Mouse (Mus musculus): ENCODE data around the gene Krt84.

Gene Krt84

GRCm38 (mm10) chr15:101495266-101495665 is 37.4 kb downstream of the Krt84 start:
- no peak for DNase-seq (ENCODE audit: low spot score in 2 of 2)

DNA sequence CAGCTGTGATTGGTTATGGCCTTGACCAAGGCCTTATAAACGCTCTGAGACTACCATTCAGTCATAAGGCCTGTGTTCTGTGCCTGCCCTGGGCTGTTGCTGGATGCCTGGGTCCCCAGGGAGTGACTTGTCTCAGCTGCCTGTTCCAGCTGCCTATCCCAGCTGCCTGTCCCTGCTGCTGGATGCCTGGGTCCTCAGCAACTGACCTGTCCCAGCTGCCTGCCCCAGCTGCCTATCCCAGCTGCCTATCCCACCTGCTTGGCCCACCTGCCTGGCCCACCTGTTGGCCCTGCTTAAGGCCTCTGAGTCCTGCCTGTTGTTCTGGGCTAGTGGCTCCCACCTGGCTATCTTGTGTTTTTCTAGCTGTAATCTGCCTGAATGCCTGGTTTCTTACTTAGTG is 38.4 kb downstream of the Krt84 start:
- DNase-seq (ENCODE audit: low spot score in 2 of 2), result no peak

DNA sequence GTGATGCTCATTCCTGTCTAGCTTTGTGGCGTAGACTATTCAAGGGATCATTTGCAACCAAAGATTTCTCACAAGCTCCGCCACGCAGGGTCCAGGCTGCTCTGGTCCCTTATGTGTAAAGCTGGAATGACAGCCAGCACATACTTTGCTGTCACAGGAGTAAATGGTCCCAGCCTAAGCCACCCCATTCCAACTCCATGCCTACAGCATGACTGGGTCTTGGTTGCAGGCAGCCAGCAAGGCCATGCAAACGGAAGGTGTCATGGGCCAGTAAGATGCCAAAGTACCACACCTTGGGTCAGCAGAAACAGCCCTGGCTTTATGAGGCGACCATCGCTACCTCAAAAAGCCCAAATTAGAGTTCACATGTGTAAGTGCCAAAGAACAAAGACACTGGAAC is 38.9 kb downstream of the Krt84 start:
- DNase-seq (ENCODE audit: low spot score in 2 of 2), result no peak

GRCm38 (mm10) chr15:101492718-101493117 is 39.9 kb downstream of the Krt84 start:
- DNase-seq (ENCODE audit: low spot score in 2 of 2), result no peak

DNA sequence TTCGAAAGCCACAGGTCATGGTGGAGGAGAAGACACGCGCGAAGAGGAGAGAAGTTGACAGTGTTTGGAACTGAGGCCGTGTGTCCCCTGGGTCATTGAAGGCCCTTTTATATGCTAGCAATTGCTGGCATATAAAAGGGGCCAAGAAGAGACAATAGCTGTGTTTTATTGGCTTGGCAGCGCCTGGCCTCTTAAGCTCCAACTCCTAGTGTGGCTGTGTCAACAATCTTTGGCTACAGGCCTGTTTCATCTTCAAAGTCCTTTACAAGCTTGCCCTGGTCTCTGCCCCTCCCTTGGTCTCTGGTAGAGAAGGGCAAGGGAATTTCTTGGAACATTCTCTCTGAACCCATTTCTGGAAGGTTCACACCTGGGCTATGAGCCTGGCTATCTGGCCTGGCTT is 41.2 kb downstream of the Krt84 start, which contains the start of gene Krt83:
TSS of gene Krt83 (minus strand) at position 82 of the 400 bp plus-strand sequence.
- no peak for DNase-seq (ENCODE audit: low spot score in 2 of 2)

GRCm38 (mm10) chr15:101485911-101486635 is 46.5 kb downstream of the Krt84 start:
- DNase-seq (ENCODE audit: low spot score in 2 of 2), result peak; percentile 38 to 50

DNA sequence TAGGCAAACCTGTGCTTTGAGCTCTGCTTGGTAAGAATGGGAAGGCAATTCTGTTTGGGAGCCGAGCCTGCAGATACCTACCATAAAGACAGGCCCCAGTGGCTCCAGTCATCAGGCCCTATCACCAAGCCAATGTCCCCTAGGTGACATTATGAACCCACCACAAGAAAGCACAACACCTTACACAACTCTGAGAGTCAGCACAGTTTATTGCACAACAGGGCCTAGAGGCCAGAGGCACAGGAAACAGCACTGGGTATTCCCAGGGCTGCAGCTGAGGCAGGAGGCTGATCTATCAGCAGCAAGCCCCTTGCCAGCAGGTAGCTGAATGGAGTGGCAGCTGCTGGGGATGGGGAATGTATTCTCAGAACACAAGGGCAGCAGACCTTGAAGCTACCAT is 47.7 kb downstream of the Krt84 start:
- DNase-seq (ENCODE audit: low spot score in 2 of 2), result no peak

GRCm38 (mm10) chr15:101483646-101484045 is 49.0 kb downstream of the Krt84 start:
- DNase-seq (ENCODE audit: low spot score in 2 of 2), result no peak

GRCm38 (mm10) chr15:101482056-101482455 is 50.6 kb downstream of the Krt84 start:
- no peak for DNase-seq (ENCODE audit: low spot score in 2 of 2)

- peak in 1 of 2 experiments; percentile 34 for DNase-seq (ENCODE audit: low spot score in 2 of 2)
These were observed 53.0 kb downstream of the Krt84 start for GRCm38 (mm10) chr15:101479666-101480060.

- peak; percentile 46 to 64 for DNase-seq (ENCODE audit: low spot score in 2 of 2)
These were observed 53.5 kb downstream of the Krt84 start for GRCm38 (mm10) chr15:101479007-101479665.

All from right cerebral cortex, postnatal 10 days (tissue).